ENCODE assay signal across 13 mouse cellular contexts in the genomic region with DNA sequence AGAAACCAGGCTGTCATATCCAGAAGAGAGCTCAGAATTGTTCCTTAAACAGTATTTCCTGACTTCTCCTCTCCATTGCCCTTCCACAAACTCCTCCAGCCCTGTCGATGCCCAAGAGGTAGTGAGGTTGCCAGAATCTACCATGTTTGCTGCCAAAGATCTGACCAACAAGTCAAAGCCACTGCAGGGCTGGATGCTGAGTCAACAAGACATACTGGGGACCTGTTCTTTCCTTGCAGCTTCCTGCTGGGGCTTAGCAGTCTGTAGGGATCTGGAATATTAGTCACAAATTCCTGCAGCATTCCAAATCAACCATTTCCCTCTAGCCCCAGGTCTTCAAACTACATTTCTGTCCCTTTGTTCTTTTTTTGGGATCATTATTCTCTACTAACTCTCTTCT.
"Had no signal": no experiment of that assay in that cellular context is flagged by ENCODE, and none has a peak within 500 bp of the region (broad histone marks: within the 10 kb centered on the region; RNA-seq: fewer than 3 reads in every experiment).

No protein-coding gene starts in this region.

- H3K4me3 ChIP-seq: limb, embryonic 15.5 days; liver, embryonic 12.5 days; lung, embryonic 15.5 days; megakaryocyte, embryonic 14.5 days; midbrain, embryonic 15.5 days; neural tube, embryonic 13.5 days had no signal

- H3K27ac ChIP-seq: limb, embryonic 15.5 days; liver, embryonic 12.5 days; lung, embryonic 15.5 days; macrophage; midbrain, embryonic 15.5 days; neural tube, embryonic 13.5 days had no signal

- ATAC-seq: liver, embryonic 12.5 days; midbrain, embryonic 15.5 days had no signal

- DNase-seq: kidney, postnatal 36 days; layer of hippocampus, adult 9-11 months; layer of hippocampus, postnatal 36 days; lung, postnatal 14 days; right cerebral cortex, postnatal 25 days; thymus, postnatal 36 days had no signal

- H3K4me1 ChIP-seq: limb, embryonic 15.5 days; liver, embryonic 12.5 days; lung, embryonic 15.5 days; midbrain, embryonic 15.5 days; neural tube, embryonic 13.5 days had no signal
